Mouse (Mus musculus): ENCODE results near the gene Junb. TPM values are rescaled to one million over a fixed set of nuclear protein-coding genes. Genes with fewer than 3 reads are reported as not detected.

Gene Junb
- polyA plus RNA-seq, 1 experiment from 2014 or later = 4.5 TPM

DNA sequence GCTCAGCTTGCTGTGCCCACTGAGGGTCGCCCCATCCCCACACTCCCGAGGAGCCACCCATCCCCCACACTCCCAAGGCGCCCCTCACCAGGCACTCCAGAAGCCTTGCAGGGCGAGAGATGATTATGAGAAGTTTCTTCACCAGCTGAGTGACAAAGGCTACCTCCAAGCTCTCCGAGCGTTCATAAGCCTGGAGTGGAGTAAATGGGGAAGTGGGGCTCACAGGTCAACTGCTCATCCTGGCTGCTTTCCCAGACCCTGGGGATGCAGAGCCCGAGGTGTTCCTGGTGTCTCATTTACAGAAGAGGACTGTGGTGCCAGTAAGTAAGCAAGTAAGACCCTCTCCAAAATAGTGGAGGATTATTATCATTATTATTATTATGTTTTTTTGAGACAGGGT is 53.0 kb downstream of the Junb start:
- Histone ChIP-seq H3K27me3 (ENCODE audit: control insufficient read depth, insufficient read depth, low read length) (peaks cover 16% of the 10 kb centered on the region), H3K4me2 (no peak overlapping the region), H3K9ac (ENCODE audit: low read length) (no peak overlapping the region), H3K4me3 (ENCODE audit: low read depth, low read length) (no peak overlapping the region), H3K36me3 (ENCODE audit: control insufficient read depth, insufficient read depth, low read length) (no peaks in the 10 kb centered on the region), H3K9me3 (ENCODE audit: control insufficient read depth, low read length) (no peaks in the 10 kb centered on the region), H3K27ac (ENCODE audit: low read depth, low read length) (no peak overlapping the region), H3K4me1 (ENCODE audit: control insufficient read depth, insufficient read depth, low read length) (no peaks in the 10 kb centered on the region; the same call in 1 of the 2 replicates)
- WGBS = 73% methylated on average over 7 of the region's 7 CpGs
- DNase-seq (ENCODE audit: low spot score, missing footprints) (no peak), ATAC-seq (ENCODE audit: low FRiP score) (no peak)

Small RNA genes lying within 50 kb of the gene (microRNA-seq; reads per million reads assigned to microRNA genes)
- gene Gm24197 = not detected

Other genes with a start within 250 kb of the Junb start
- gene Nfix, start 178.4 kb downstream of the Junb start, polyA plus RNA-seq (2014; fragmentation: Nextera tagmentation; extraction: Ambion mirVana) = 2.2 and 2.5 TPM in 2 replicates
- 3.9 and 4.6 TPM in 2 replicates for gene Dand5, start 155.9 kb downstream of the Junb start, polyA plus RNA-seq (2014; fragmentation: Nextera tagmentation; extraction: Ambion mirVana)
- 37.3 and 37.8 TPM in 2 replicates for gene Gadd45gip1, start 147.2 kb downstream of the Junb start, polyA plus RNA-seq (2014; fragmentation: Nextera tagmentation; extraction: Ambion mirVana)
- gene Rad23a, start 138.1 kb downstream of the Junb start, polyA plus RNA-seq (2014; fragmentation: Nextera tagmentation; extraction: Ambion mirVana) = 87.7 and 100 TPM in 2 replicates
- gene Calr, start 131.8 kb downstream of the Junb start, polyA plus RNA-seq (2014; fragmentation: Nextera tagmentation; extraction: Ambion mirVana) = 708 and 747 TPM in 2 replicates
- gene Farsa, start 121.7 kb downstream of the Junb start, polyA plus RNA-seq (2014; fragmentation: Nextera tagmentation; extraction: Ambion mirVana) = 77.4 and 84.4 TPM in 2 replicates
- gene Syce2, start 106.6 kb downstream of the Junb start, polyA plus RNA-seq (2014; fragmentation: Nextera tagmentation; extraction: Ambion mirVana) = 53.2 and 58.8 TPM in 2 replicates
- gene Gcdh, start 84.8 kb downstream of the Junb start, polyA plus RNA-seq (2014; fragmentation: Nextera tagmentation; extraction: Ambion mirVana) = 24.6 and 31.8 TPM in 2 replicates
- gene Klf1, start 76.8 kb downstream of the Junb start, polyA plus RNA-seq (2014; fragmentation: Nextera tagmentation; extraction: Ambion mirVana) = 13.7 and 14.4 TPM in 2 replicates
- gene Dnase2a, start 70.2 kb downstream of the Junb start, polyA plus RNA-seq (2014; fragmentation: Nextera tagmentation; extraction: Ambion mirVana) = 4.3 and 4.6 TPM in 2 replicates
- gene Mast1, start 41.4 kb downstream of the Junb start, polyA plus RNA-seq (2014; fragmentation: Nextera tagmentation; extraction: Ambion mirVana) = 8.8 and 10.2 TPM in 2 replicates
- gene Rtbdn, start 31.7 kb downstream of the Junb start, polyA plus RNA-seq (2014; fragmentation: Nextera tagmentation; extraction: Ambion mirVana) = 0.15 TPM in 1 of 2 replicates, not detected in the other
- not detected in 2 replicates for gene Gm49661, start 9.3 kb downstream of the Junb start, polyA plus RNA-seq (2014; fragmentation: Nextera tagmentation; extraction: Ambion mirVana)
- 1,298 and 1,349 TPM in 2 replicates for gene Prdx2, start 9.1 kb downstream of the Junb start, polyA plus RNA-seq (2014; fragmentation: Nextera tagmentation; extraction: Ambion mirVana)
- gene Rnaseh2a, start 9.0 kb downstream of the Junb start, polyA plus RNA-seq (2014; fragmentation: Nextera tagmentation; extraction: Ambion mirVana) = 113 and 121 TPM in 2 replicates
- gene Hook2, start 11.9 kb upstream of the Junb start, polyA plus RNA-seq (2014; fragmentation: Nextera tagmentation; extraction: Ambion mirVana) = 11.4 and 11.8 TPM in 2 replicates
- not detected in 2 replicates for gene Best2, start 35.8 kb upstream of the Junb start, polyA plus RNA-seq (2014; fragmentation: Nextera tagmentation; extraction: Ambion mirVana)
- 129 TPM in 2 replicates for gene Asna1, start 46.6 kb upstream of the Junb start, polyA plus RNA-seq (2014; fragmentation: Nextera tagmentation; extraction: Ambion mirVana)
- 164 and 180 TPM in 2 replicates for gene Trir, start 48.1 kb upstream of the Junb start, polyA plus RNA-seq (2014; fragmentation: Nextera tagmentation; extraction: Ambion mirVana)
- gene Tnpo2, start 58.2 kb upstream of the Junb start, polyA plus RNA-seq (2014; fragmentation: Nextera tagmentation; extraction: Ambion mirVana) = 19.5 and 19.9 TPM in 2 replicates
- 22.4 and 25.8 TPM in 2 replicates for gene Fbxw9, start 81.3 kb upstream of the Junb start, polyA plus RNA-seq (2014; fragmentation: Nextera tagmentation; extraction: Ambion mirVana)
- 0.53 TPM in 1 of 2 replicates, not detected in the other for gene Gm5741, start 89.3 kb upstream of the Junb start, polyA plus RNA-seq (2014; fragmentation: Nextera tagmentation; extraction: Ambion mirVana)
- 65.5 and 66.8 TPM in 2 replicates for gene Dhps, start 93.0 kb upstream of the Junb start, polyA plus RNA-seq (2014; fragmentation: Nextera tagmentation; extraction: Ambion mirVana)
- 120 and 135 TPM in 2 replicates for gene Wdr83os, start 102.0 kb upstream of the Junb start, polyA plus RNA-seq (2014; fragmentation: Nextera tagmentation; extraction: Ambion mirVana)
- 54.3 and 56.1 TPM in 2 replicates for gene Wdr83, start 102.6 kb upstream of the Junb start, polyA plus RNA-seq (2014; fragmentation: Nextera tagmentation; extraction: Ambion mirVana)
- gene Man2b1, start 104.6 kb upstream of the Junb start, polyA plus RNA-seq (2014; fragmentation: Nextera tagmentation; extraction: Ambion mirVana) = 15.7 and 16.9 TPM in 2 replicates
- 1.3 and 1.5 TPM in 2 replicates for gene Zfp791, start 144.4 kb upstream of the Junb start, polyA plus RNA-seq (2014; fragmentation: Nextera tagmentation; extraction: Ambion mirVana)
- not detected in 2 replicates for gene Cks1brt, start 173.2 kb upstream of the Junb start, polyA plus RNA-seq (2014; fragmentation: Nextera tagmentation; extraction: Ambion mirVana)
- not detected in 2 replicates for gene Olfr371, start 247.3 kb upstream of the Junb start, polyA plus RNA-seq (2014; fragmentation: Nextera tagmentation; extraction: Ambion mirVana)

Measured in midbrain, embryonic 11.5 days (tissue).